Mouse (Mus musculus): ENCODE measurements around the gene Ptgfrn. TPM values are rescaled to one million over a fixed set of nuclear protein-coding genes. Genes with fewer than 3 reads are reported as not detected.

The Ptgfrn gene
- polyA plus RNA-seq, 1 experiment: 70.5 TPM

GRCm38 (mm10) chr3:100998904-100999340, 111.2 kb downstream of the Ptgfrn start:
- Histone ChIP-seq H3K4me3 (ENCODE audit: insufficient read depth, low read length) (no peak overlapping the region), H3K27ac (ENCODE audit: insufficient read depth, low read length) (no peak overlapping the region), H3K4me1 (ENCODE audit: control insufficient read depth, insufficient read depth, low read length) (no peaks in the 10 kb centered on the region)
- TF ChIP-seq POLR2A (IDR thresholded peaks at IDR 0.05; ENCODE audit: low read depth, low read length): no peak
- TF ChIP-seq CTCF (IDR thresholded peaks at IDR 0.05; ENCODE audit: borderline replicate concordance, insufficient read depth, low read length): peak; percentile 73; the same call in 1 of the 2 replicates

- H3K27ac ChIP-seq (ENCODE audit: insufficient read depth, low read length): no peak overlapping the region; the same call in 1 of the 2 replicates
- no peaks in the 10 kb centered on the region for H3K4me1 ChIP-seq (ENCODE audit: control insufficient read depth, insufficient read depth, low read length)
- TF ChIP-seq POLR2A (IDR thresholded peaks at IDR 0.05; ENCODE audit: low read depth, low read length): no peak
- no peak for TF ChIP-seq CTCF (IDR thresholded peaks at IDR 0.05; ENCODE audit: borderline replicate concordance, insufficient read depth, low read length)
- no peak overlapping the region for H3K4me3 ChIP-seq (ENCODE audit: insufficient read depth, low read length)
These were observed 112.1 kb downstream of the Ptgfrn start for GRCm38 (mm10) chr3:100997785-100998570.

- H3K4me3 ChIP-seq (ENCODE audit: insufficient read depth, low read length): no peak overlapping the region
- H3K27ac ChIP-seq (ENCODE audit: insufficient read depth, low read length): no peak overlapping the region
- no peaks in the 10 kb centered on the region for H3K4me1 ChIP-seq (ENCODE audit: control insufficient read depth, insufficient read depth, low read length)
- no peak for TF ChIP-seq CTCF (IDR thresholded peaks at IDR 0.05; ENCODE audit: borderline replicate concordance, insufficient read depth, low read length)
- no peak for TF ChIP-seq POLR2A (IDR thresholded peaks at IDR 0.05; ENCODE audit: low read depth, low read length)
These were observed 115.8 kb downstream of the Ptgfrn start for GRCm38 (mm10) chr3:100994252-100994651.

GRCm38 (mm10) chr3:100993718-100994117, 116.4 kb downstream of the Ptgfrn start:
- H3K4me3 ChIP-seq (ENCODE audit: insufficient read depth, low read length): no peak overlapping the region
- H3K4me1 ChIP-seq (ENCODE audit: control insufficient read depth, insufficient read depth, low read length): no peaks in the 10 kb centered on the region
- TF ChIP-seq CTCF (IDR thresholded peaks at IDR 0.05; ENCODE audit: borderline replicate concordance, insufficient read depth, low read length) (no peak), POLR2A (IDR thresholded peaks at IDR 0.05; ENCODE audit: low read depth, low read length) (no peak)
- H3K27ac ChIP-seq (ENCODE audit: insufficient read depth, low read length): no peak overlapping the region

GRCm38 (mm10) chr3:100993158-100993557, 116.9 kb downstream of the Ptgfrn start:
- Histone ChIP-seq H3K27ac (ENCODE audit: insufficient read depth, low read length) (no peak overlapping the region), H3K4me3 (ENCODE audit: insufficient read depth, low read length) (no peak overlapping the region), H3K4me1 (ENCODE audit: control insufficient read depth, insufficient read depth, low read length) (no peaks in the 10 kb centered on the region)
- TF ChIP-seq POLR2A (IDR thresholded peaks at IDR 0.05; ENCODE audit: low read depth, low read length) (no peak), CTCF (IDR thresholded peaks at IDR 0.05; ENCODE audit: borderline replicate concordance, insufficient read depth, low read length) (no peak)

Other genes starting within 250 kb of the Ptgfrn start
- gene Trim45, start 188.1 kb downstream of the Ptgfrn start, polyA plus RNA-seq (2011; ENCODE audit: insufficient read length, low read depth, missing spikeins): 3.9 and 4.3 TPM in 2 replicates
- 13.5 and 14.4 TPM in 2 replicates for gene Ttf2, start 140.6 kb downstream of the Ptgfrn start, polyA plus RNA-seq (2011; ENCODE audit: insufficient read length, low read depth, missing spikeins)
- gene Cd101, start 80.7 kb downstream of the Ptgfrn start, polyA plus RNA-seq (2011; ENCODE audit: insufficient read length, low read depth, missing spikeins): not detected in 2 replicates
- not detected in 2 replicates for gene Cd2, start 177.7 kb upstream of the Ptgfrn start, polyA plus RNA-seq (2011; ENCODE audit: insufficient read length, low read depth, missing spikeins)

Measured in embryonic fibroblast, embryonic 13.5 days (primary cell).